Mouse (Mus musculus): ENCODE results near the gene Efnb3. TPM values are rescaled to one million over a fixed set of nuclear protein-coding genes. Genes with fewer than 3 reads are reported as not detected.
"Not testable (repeated sequence)": the region's sequence is repeated elsewhere in the genome, so short reads cannot be mapped to it uniquely, and the experiment has no call there.

Gene Efnb3
- polyA plus RNA-seq, 1 experiment from 2014 or later: 14.4 TPM

DNA sequence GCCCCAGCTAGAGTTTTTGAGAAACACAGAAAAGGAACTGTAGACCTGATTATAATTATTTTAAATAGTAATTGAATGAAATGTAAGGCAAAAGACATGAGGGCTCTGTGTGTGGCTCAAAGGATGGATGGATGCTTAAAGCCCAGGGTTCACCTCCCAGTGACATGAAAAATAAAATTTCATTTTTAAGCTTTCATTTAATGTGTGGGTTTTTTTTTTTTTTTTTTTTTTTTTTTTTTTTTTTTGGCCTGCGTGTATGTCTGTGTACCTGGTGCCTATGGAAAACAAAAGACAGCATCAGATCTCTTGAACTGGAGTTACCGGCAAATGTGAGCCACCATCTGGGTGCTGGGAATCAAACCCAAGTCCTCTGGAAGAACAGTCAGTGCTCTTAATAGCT, 19.3 kb downstream of the Efnb3 start:
- no peaks in the 10 kb centered on the region for H3K9me3 ChIP-seq (ENCODE audit: control insufficient read depth, low read length)
- no peak overlapping the region for H3K9ac ChIP-seq (ENCODE audit: low read length)
- H3K27me3 ChIP-seq (ENCODE audit: control insufficient read depth, insufficient read depth, low read length): no peaks in the 10 kb centered on the region
- no peak overlapping the region for H3K27ac ChIP-seq (replicated peaks; ENCODE audit: low read depth, low read length)
- no peak overlapping the region for H3K4me2 ChIP-seq (ENCODE audit: low read depth, severe bottlenecking)
- ATAC-seq (ENCODE audit: insufficient number of reproducible peaks, low FRiP score, low TSS enrichment, low read depth) (no peak), DNase-seq (ENCODE audit: low spot score) (no peak)
- H3K4me3 ChIP-seq (ENCODE audit: low read depth, low read length): no peak overlapping the region
- 93% methylated on average over 2 of the region's 2 CpGs for WGBS
- no peaks in the 10 kb centered on the region for H3K36me3 ChIP-seq (ENCODE audit: control insufficient read depth, insufficient read depth, low read length)
- peaks cover 15% of the 10 kb centered on the region for H3K4me1 ChIP-seq (ENCODE audit: control insufficient read depth, insufficient read depth, low read length)

DNA sequence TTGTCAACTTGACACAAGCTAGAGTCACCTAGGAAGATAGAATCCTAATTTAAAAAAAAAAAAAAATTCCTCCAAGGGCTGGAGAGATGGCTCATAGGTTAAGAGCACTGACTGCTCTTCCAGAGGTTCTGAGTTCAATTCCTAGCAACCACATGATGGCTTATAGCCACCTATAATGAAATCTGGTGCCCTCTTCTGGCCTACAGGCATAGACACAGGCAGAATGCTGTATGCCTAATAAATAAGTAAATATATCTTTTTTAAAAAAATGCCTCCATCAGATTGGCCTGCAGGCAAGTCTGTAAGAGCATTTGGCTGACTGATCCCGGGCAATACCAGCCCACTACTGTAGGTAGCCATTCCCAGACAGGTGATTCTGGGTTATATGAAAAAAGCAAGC, 25.0 kb downstream of the Efnb3 start:
- Histone ChIP-seq H3K9ac (ENCODE audit: low read length) (no peak overlapping the region), H3K9me3 (ENCODE audit: control insufficient read depth, low read length) (no peaks in the 10 kb centered on the region), H3K27me3 (ENCODE audit: control insufficient read depth, insufficient read depth, low read length) (no peaks in the 10 kb centered on the region), H3K4me2 (ENCODE audit: low read depth, severe bottlenecking) (no peak overlapping the region), H3K27ac (replicated peaks; ENCODE audit: low read depth, low read length) (no peak overlapping the region), H3K4me1 (ENCODE audit: control insufficient read depth, insufficient read depth, low read length) (peaks cover 15% of the 10 kb centered on the region), H3K4me3 (ENCODE audit: low read depth, low read length) (no peak overlapping the region), H3K36me3 (ENCODE audit: control insufficient read depth, insufficient read depth, low read length) (no peaks in the 10 kb centered on the region)
- DNase-seq (ENCODE audit: low spot score) (no peak), ATAC-seq (ENCODE audit: insufficient number of reproducible peaks, low FRiP score, low TSS enrichment, low read depth) (no peak)
- WGBS: 80% methylated on average over 1 of the region's 1 CpGs

DNA sequence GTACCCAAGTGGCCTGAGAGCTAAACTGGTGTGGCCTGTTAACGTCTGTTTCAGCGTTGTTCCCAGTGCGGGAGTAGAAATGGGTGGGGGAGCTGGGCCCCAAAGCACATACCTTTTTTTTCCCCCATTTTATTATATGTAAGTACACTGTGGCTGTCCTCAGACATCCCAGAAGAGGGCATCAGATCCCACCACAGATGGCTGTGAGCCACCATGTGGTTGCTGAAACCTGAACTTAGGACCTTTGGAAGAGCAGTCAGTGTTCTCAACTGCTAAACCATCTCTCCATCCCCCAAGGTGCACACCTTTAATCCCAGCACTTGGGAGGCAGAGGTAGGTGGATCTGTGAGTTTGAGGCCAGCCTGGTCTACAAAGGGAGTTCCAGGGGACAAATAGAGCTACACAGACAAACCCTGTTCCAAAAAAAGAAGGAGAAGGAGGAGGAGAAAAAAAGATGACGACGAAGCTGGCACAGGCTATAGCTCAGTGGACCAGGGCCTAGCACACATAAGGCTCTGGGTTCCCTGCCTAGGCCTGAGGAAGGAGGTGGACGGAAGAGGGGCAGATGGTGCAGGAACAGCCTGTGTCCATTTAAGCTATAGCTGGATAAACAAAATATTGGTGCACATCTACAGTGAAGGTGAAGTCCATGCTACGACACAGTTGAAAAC, 27.4 kb downstream of the Efnb3 start:
- ATAC-seq (ENCODE audit: insufficient number of reproducible peaks, low FRiP score, low TSS enrichment, low read depth): no peak
- 82% methylated on average over 7 of the region's 7 CpGs for WGBS

DNA sequence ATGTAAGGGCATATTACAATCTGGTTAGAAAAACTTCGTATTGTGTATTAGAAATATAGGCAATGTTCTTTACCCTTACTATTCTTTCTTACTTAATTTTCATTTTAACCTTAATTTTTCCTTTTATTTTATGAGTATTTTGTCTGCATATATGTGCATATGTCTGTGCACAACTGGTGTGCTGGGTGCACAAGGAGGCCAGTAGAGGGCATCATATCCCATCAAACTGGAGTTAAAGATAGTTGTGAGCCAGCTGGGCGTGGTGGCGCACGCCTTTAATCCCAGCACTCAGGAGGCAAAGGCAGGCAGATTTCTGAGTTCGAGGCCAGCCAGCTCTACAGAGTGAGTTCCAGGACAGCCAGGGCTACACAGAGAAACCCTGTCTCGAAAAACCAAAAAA, 29.2 kb downstream of the Efnb3 start:
- H3K27me3 ChIP-seq (ENCODE audit: control insufficient read depth, insufficient read depth, low read length); H3K9ac ChIP-seq (ENCODE audit: low read length); H3K4me2 ChIP-seq (ENCODE audit: low read depth, severe bottlenecking); H3K36me3 ChIP-seq (ENCODE audit: control insufficient read depth, insufficient read depth, low read length); ATAC-seq (ENCODE audit: insufficient number of reproducible peaks, low FRiP score, low TSS enrichment, low read depth); H3K4me1 ChIP-seq (ENCODE audit: control insufficient read depth, insufficient read depth, low read length); H3K4me3 ChIP-seq (ENCODE audit: low read depth, low read length); DNase-seq (ENCODE audit: low spot score); H3K27ac ChIP-seq (replicated peaks; ENCODE audit: low read depth, low read length); H3K9me3 ChIP-seq (ENCODE audit: control insufficient read depth, low read length): not testable (repeated sequence)
- 90% methylated on average over 6 of the region's 6 CpGs for WGBS

More for the DNA sequence above, 27.4 kb downstream of the Efnb3 start:
- no peak for DNase-seq (ENCODE audit: low spot score)
- Histone ChIP-seq H3K36me3 (ENCODE audit: control insufficient read depth, insufficient read depth, low read length) (no peaks in the 10 kb centered on the region), H3K4me1 (ENCODE audit: control insufficient read depth, insufficient read depth, low read length) (peaks cover 6% of the 10 kb centered on the region; the same call in 1 of the 2 replicates), H3K27me3 (ENCODE audit: control insufficient read depth, insufficient read depth, low read length) (no peaks in the 10 kb centered on the region), H3K9me3 (ENCODE audit: control insufficient read depth, low read length) (no peaks in the 10 kb centered on the region), H3K9ac (ENCODE audit: low read length) (no peak overlapping the region), H3K27ac (replicated peaks; ENCODE audit: low read depth, low read length) (no peak overlapping the region), H3K4me2 (ENCODE audit: low read depth, severe bottlenecking) (no peak overlapping the region), H3K4me3 (ENCODE audit: low read depth, low read length) (no peak overlapping the region)

DNA sequence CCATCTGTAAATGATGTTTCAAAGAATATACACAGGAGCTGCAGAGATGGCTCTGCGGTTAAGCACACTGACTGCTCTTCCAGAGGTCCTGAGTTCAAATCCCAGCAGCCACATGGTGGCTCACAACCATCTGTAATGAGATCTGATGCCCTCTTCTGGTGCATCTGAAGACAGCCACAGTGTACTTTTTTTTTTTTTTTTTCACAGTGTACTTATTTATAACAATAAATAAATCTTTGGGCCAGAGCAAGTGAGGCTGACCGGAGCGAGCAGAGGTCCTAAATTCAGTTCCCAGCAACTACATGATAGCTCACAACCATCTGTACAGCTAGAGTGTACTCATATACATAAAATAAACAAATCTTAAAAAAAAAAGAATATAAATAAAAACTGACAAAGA, 29.7 kb downstream of the Efnb3 start:
- not testable (repeated sequence) for DNase-seq (ENCODE audit: low spot score); H3K9ac ChIP-seq (ENCODE audit: low read length); H3K27me3 ChIP-seq (ENCODE audit: control insufficient read depth, insufficient read depth, low read length); H3K9me3 ChIP-seq (ENCODE audit: control insufficient read depth, low read length); ATAC-seq (ENCODE audit: insufficient number of reproducible peaks, low FRiP score, low TSS enrichment, low read depth); H3K36me3 ChIP-seq (ENCODE audit: control insufficient read depth, insufficient read depth, low read length); H3K4me2 ChIP-seq (ENCODE audit: low read depth, severe bottlenecking); H3K4me3 ChIP-seq (ENCODE audit: low read depth, low read length); H3K27ac ChIP-seq (replicated peaks; ENCODE audit: low read depth, low read length); H3K4me1 ChIP-seq (ENCODE audit: control insufficient read depth, insufficient read depth, low read length)
- 93% methylated on average over 3 of the region's 3 CpGs for WGBS

DNA sequence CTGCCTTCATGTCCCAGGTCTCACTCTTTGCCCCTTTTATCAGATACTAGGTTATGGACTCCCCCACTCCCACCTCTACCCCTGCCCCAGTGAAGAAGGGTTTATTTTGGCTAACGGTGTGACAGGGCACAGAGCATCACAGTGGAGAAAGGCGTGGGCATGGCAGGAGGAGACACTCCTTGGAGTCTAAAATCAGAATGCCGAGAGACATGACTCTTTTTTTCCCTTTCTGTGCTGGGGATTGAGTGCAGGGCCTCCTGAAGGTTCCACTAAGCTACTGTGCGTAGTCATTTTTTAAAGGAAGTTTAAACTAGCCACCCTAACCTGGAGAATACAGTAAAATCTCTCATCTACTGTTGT, 32.0 kb downstream of the Efnb3 start:
- no peak overlapping the region for H3K9ac ChIP-seq (ENCODE audit: low read length)
- ATAC-seq (ENCODE audit: insufficient number of reproducible peaks, low FRiP score, low TSS enrichment, low read depth): no peak
- no peak overlapping the region for H3K4me2 ChIP-seq (ENCODE audit: low read depth, severe bottlenecking)
- no peak overlapping the region for H3K4me3 ChIP-seq (ENCODE audit: low read depth, low read length)
- H3K27me3 ChIP-seq (ENCODE audit: control insufficient read depth, insufficient read depth, low read length): no peaks in the 10 kb centered on the region
- whole genome bisulfite sequencing: 84% methylated on average over 4 of the region's 4 CpGs
- no peaks in the 10 kb centered on the region for H3K36me3 ChIP-seq (ENCODE audit: control insufficient read depth, insufficient read depth, low read length)
- no peaks in the 10 kb centered on the region for H3K4me1 ChIP-seq (ENCODE audit: control insufficient read depth, insufficient read depth, low read length)
- no peak overlapping the region for H3K27ac ChIP-seq (replicated peaks; ENCODE audit: low read depth, low read length)
- H3K9me3 ChIP-seq (ENCODE audit: control insufficient read depth, low read length): no peaks in the 10 kb centered on the region
- DNase-seq (ENCODE audit: low spot score): no peak

DNA sequence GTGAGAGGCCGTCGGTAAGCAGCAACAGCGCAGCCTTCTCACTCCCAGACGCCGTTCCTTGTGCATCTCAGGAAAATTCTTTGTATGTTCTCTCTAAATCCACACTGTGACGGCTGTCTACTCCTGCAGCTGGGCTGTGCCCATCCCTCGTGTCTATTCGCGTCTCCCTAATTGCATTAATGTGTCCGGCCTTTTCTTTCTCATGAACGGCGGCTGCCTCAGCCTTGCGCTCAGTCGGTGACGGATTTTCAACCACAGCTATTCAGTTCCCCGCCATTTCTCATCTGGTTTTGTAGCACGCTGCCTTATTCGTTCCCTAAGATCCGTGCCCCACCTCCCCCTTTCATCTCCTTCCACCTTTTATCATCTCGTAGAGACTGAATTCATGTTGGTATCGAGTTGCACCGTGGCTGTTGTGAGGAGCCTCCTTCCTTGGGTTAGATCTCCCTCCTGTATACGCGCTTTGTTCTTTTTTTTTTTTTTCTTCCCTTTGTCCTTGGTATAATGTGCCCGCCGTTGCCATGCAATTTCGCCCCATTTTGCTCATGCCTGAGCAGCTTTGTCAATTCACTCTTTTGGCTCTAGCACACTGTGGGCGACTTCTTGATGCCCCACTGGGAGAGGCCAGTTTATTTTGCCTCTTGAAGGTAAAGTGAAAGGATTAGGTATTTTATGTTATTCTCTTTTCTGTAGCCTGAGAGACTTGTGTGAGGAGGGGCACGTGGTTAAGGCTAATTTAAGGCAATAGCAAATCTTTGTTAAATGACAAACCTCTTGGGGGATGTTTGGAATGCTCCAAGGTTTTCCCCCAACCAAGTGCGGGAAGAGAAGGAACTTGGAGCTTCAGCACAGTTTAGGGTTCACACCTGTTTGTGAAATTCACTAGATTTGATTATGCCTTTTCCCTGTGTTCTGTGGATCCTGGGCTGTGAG, 32.6 kb downstream of the Efnb3 start:
- no peaks in the 10 kb centered on the region for H3K9me3 ChIP-seq (ENCODE audit: control insufficient read depth, low read length)
- 9% methylated on average over 30 of the region's 30 CpGs for WGBS
- peak overlapping the region; percentile 58 for H3K4me2 ChIP-seq (ENCODE audit: low read depth, severe bottlenecking)
- H3K4me3 ChIP-seq (ENCODE audit: low read depth, low read length): peak overlapping the region; percentile 19; the same call in 1 of the 2 replicates
- peak overlapping the region; percentile 74 for H3K9ac ChIP-seq (ENCODE audit: low read length)
- 0 out of 2 replicates have a peak overlapping the region, but pooled peaks have one; percentile 18 for H3K27ac ChIP-seq (replicated peaks; ENCODE audit: low read depth, low read length)
- DNase-seq (ENCODE audit: low spot score) (peak; percentile 70), ATAC-seq (ENCODE audit: insufficient number of reproducible peaks, low FRiP score, low TSS enrichment, low read depth) (no peak)
- no peaks in the 10 kb centered on the region for H3K4me1 ChIP-seq (ENCODE audit: control insufficient read depth, insufficient read depth, low read length)
- H3K27me3 ChIP-seq (ENCODE audit: control insufficient read depth, insufficient read depth, low read length): no peaks in the 10 kb centered on the region
- H3K36me3 ChIP-seq (ENCODE audit: control insufficient read depth, insufficient read depth, low read length): no peaks in the 10 kb centered on the region

DNA sequence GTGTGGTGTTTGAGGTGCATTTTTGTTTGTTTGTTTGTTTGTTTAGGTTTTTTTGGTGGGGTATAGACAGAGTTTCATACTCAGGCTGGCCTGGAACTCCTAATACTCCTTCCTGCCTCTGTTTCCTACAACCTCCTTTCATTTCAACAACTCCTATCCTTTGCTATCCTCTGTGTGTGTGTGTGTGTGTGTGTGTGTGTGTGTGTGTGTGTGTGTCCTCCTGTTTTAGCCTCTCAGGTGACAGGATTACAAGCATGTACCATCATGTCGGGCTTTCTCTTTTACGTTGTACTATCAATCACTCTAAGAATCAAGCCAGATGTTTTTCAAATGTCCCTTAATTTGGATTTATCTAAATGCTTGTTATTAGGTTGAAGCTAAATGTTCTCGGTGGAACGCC, 33.4 kb downstream of the Efnb3 start:
- Histone ChIP-seq H3K4me2 (ENCODE audit: low read depth, severe bottlenecking) (peak overlapping the region; percentile 58), H3K27me3 (ENCODE audit: control insufficient read depth, insufficient read depth, low read length) (no peaks in the 10 kb centered on the region), H3K4me1 (ENCODE audit: control insufficient read depth, insufficient read depth, low read length) (no peaks in the 10 kb centered on the region), H3K9ac (ENCODE audit: low read length) (peak overlapping the region; percentile 74), H3K9me3 (ENCODE audit: control insufficient read depth, low read length) (no peaks in the 10 kb centered on the region), H3K36me3 (ENCODE audit: control insufficient read depth, insufficient read depth, low read length) (no peaks in the 10 kb centered on the region), H3K27ac (replicated peaks; ENCODE audit: low read depth, low read length) (no peak overlapping the region), H3K4me3 (ENCODE audit: low read depth, low read length) (no peak overlapping the region)
- ATAC-seq (ENCODE audit: insufficient number of reproducible peaks, low FRiP score, low TSS enrichment, low read depth) (no peak), DNase-seq (ENCODE audit: low spot score) (no peak)
- WGBS: 26% methylated on average over 4 of the region's 4 CpGs
